Mouse (Mus musculus) liver, embryonic 14.5 days (tissue): ENCODE measurements around the gene Zscan5b. TPM values are rescaled to one million over a fixed set of nuclear protein-coding genes. Genes with fewer than 3 reads are reported as not detected.
A peak's percentile ranks its signal among the peaks of the same experiment; 100 is the strongest.

Source experiments
- ATAC-seq: fragments of 200-750 bp; cut with Nextera tagmentation; 2 replicates; pipeline ENCODE4 v1.8.0; 2017; ENCODE audit warnings: moderate number of reproducible peaks, mild to moderate bottlenecking, moderate library complexity; ENCODE audit not compliant: insufficient read depth
- DNase-seq, 3 experiments: peaks; one replicate each; pipeline ENCODE4 v3.0.0-alpha.2; 2012 to 2013; ENCODE audit warnings: low read depth in 3 of 3, low spot score in 3 of 3
- H3K27ac ChIP-seq: fragments of 300-500 bp; sonication (generic); 2 replicates; pipeline ENCODE4 v1.5.1; 2014; ENCODE audit warnings: moderate library complexity, mild to moderate bottlenecking, control low read depth, inconsistent platforms
- H3K27me3 ChIP-seq: fragments of 300-500 bp; sonication (generic); 2 replicates; pipeline ENCODE4 v1.6.1; 2014; ENCODE audit warnings: mild to moderate bottlenecking, low read length, moderate library complexity; ENCODE audit not compliant: control insufficient read depth, insufficient read depth
- H3K36me3 ChIP-seq: fragments of 300-500 bp; sonication (generic); replicated peaks from 2 replicates; pipeline ENCODE4 v1.6.1; 2014; ENCODE audit warnings: low read depth; ENCODE audit not compliant: control insufficient read depth, insufficient read depth
- H3K4me1 ChIP-seq, 2 experiments: fragments of 200-500 bp in 1 of 2; fragments of 300-500 bp in 1 of 2; sonication (generic) in 1 of 2; replicated peaks; 2 replicates each; pipeline ENCODE4 v1.6.1; 2012 to 2014; ENCODE audit warnings: antibody characterized with exemption in 1 of 2, inconsistent platforms in 1 of 2, low read length in 1 of 2; ENCODE audit not compliant: control insufficient read depth in 2 of 2, insufficient read depth in 2 of 2
- H3K4me2 ChIP-seq: fragments of 300-500 bp; sonication (generic); 2 replicates; pipeline ENCODE4 v1.6.1; 2014; ENCODE audit warnings: low read depth, mild to moderate bottlenecking, control low read depth, moderate library complexity
- H3K4me3 ChIP-seq, 2 experiments: fragments of 200-500 bp in 1 of 2; fragments of 300-500 bp in 1 of 2; sonication (generic) in 1 of 2; 2 replicates each; pipeline ENCODE4 v1.5.1; 2012 to 2014; ENCODE audit warnings: low read depth in 2 of 2, low read length in 2 of 2, mild to moderate bottlenecking in 2 of 2, control low read depth in 1 of 2, inconsistent platforms in 1 of 2, moderate library complexity in 1 of 2; ENCODE audit not compliant: insufficient read depth in 1 of 2
- H3K9ac ChIP-seq: fragments of 300-500 bp; sonication (generic); replicated peaks from 2 replicates; pipeline ENCODE4 v1.6.1; 2014; ENCODE audit warnings: mild to moderate bottlenecking, control low read depth, moderate library complexity
- H3K9me3 ChIP-seq: fragments of 300-500 bp; sonication (generic); 2 replicates; pipeline ENCODE4 v1.6.1; 2016; ENCODE audit warnings: low read length, mixed read lengths; ENCODE audit not compliant: control insufficient read depth
- CTCF ChIP-seq: IDR thresholded peaks from 2 replicates; pipeline ENCODE4 v1.5.1; 2016; ENCODE audit warnings: antibody characterized with exemption, low read depth, control low read depth
- EP300 ChIP-seq: IDR thresholded peaks from 2 replicates; pipeline ENCODE4 v1.6.1; 2016; ENCODE audit warnings: antibody characterized with exemption, low read depth
- WGBS: fragments of 180-500 bp; shearing (Covaris S2); extraction: QIAGEN DNeasy Blood & Tissue Kit; methylation state at CpG from one replicate; pipeline ENCODE4 v1.1.7; 2014; ENCODE audit not compliant: insufficient replicate concordance; 5-methylcytosine and 5-hydroxymethylcytosine counted together
- polyA plus RNA-seq, 2 experiments: library from polyadenylated mRNA; depleted of rRNA in 1 of 2; stranded (reverse) in 1 of 2; unstranded in 1 of 2; fragments of >200 nt; fragmentation: Nextera tagmentation in 1 of 2; extraction: Ambion mirVana in 1 of 2; gene quantifications; 2 replicates each; pipeline versions ENCODE4 v1.2.1 to v1.2.3; 2012 to 2014

Gene Zscan5b
- polyA plus RNA-seq, 2 experiments, result not detected

DNA sequence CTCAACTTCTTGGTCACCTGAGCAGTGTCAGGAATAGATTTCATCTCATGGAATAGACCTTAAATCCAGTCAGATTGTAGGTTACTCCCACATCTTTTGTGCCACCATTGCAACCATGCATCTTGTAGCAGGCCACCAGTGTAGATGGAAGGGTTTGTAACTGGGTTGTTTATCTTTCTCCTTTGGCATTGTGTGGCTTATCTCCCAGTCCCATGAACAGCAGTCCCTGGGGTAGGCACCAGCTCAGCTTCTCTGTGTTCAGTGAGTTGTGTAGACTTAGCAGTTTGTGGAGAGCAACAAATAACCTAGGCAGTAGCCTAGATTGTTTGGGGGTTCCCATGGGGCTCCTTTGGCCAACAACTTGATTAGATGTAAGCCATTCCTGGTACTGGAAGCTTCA lies 39.2 kb upstream of the Zscan5b start:
- DNase-seq, result no peak
- H3K4me2 ChIP-seq, result no peak overlapping the region
- no peaks in the 10 kb centered on the region for H3K9me3 ChIP-seq
- TF ChIP-seq CTCF (no peak), EP300 (no peak)
- no peak overlapping the region for H3K27ac ChIP-seq
- H3K9ac ChIP-seq, result no peak overlapping the region
- H3K36me3 ChIP-seq, result no peaks in the 10 kb centered on the region
- peak; percentile 43; the same call in 1 of the 2 replicates for ATAC-seq
- no peaks in the 10 kb centered on the region for H3K27me3 ChIP-seq
- no peak overlapping the region for H3K4me3 ChIP-seq
- H3K4me1 ChIP-seq, result 0 out of 4 replicates have a peak, but pooled peaks cover 0 to 4% of the 10 kb centered on the region in 2 experiments

DNA sequence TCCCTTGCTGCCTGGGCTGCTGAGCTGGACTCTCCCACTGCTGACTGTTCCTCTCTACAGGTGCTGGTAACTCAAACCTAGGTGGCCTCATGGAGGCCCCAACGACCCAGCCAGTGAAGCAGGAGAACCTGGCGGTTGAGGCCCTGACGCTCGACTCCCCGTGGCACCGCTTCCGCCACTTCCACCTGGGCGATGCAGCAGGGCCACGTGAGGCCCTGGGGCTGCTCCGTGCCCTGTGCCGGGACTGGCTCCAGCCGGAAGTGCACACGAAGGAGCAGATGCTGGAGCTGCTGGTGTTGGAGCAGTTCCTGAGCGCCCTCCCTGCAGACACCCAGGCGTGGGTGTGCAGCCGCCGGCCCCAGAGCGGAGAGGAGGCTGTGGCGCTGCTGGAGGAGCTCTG lies 38.3 kb upstream of the Zscan5b start:
- Histone ChIP-seq H3K9me3 (no peaks in the 10 kb centered on the region), H3K4me3 (no peak overlapping the region), H3K4me2 (no peak overlapping the region), H3K4me1 (0 out of 4 replicates have a peak, but pooled peaks cover 0 to 4% of the 10 kb centered on the region in 2 experiments), H3K9ac (no peak overlapping the region), H3K27me3 (no peaks in the 10 kb centered on the region), H3K36me3 (no peaks in the 10 kb centered on the region; the same call in 1 of the 2 replicates), H3K27ac (no peak overlapping the region)
- ATAC-seq (no peak), DNase-seq (no peak)
- TF ChIP-seq EP300, result no peak
- no peak for TF ChIP-seq CTCF
- 82% methylated on average over 19 of the region's 19 CpGs for WGBS

DNA sequence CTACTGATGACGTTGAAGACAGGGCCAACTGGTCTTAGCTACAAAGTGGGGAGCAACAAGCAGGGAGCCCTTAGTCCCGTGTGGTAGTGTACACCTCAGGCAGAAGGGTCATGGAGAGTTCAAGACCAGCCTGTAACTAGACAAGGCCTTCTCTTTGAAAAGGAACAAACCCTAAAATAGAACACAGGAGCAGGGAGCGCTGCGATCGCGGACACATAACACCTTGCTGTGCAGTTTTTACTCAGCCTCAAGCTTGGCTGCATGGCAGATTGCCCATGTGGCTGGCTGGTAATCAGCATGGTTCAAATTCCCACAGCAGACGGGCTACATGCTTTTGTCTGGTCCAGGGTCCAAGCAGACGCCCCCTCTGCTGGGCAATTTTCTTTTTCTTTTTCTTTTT lies 37.6 kb upstream of the Zscan5b start:
- DNase-seq (no peak), ATAC-seq (no peak)
- no peaks in the 10 kb centered on the region for H3K9me3 ChIP-seq
- H3K9ac ChIP-seq, result no peak overlapping the region
- H3K36me3 ChIP-seq, result no peaks in the 10 kb centered on the region; the same call in 1 of the 2 replicates
- H3K4me3 ChIP-seq, result no peak overlapping the region
- 0 out of 4 replicates have a peak, but pooled peaks cover 0 to 4% of the 10 kb centered on the region in 2 experiments for H3K4me1 ChIP-seq
- no peak overlapping the region for H3K4me2 ChIP-seq
- TF ChIP-seq EP300, result no peak
- no peak for TF ChIP-seq CTCF
- no peaks in the 10 kb centered on the region for H3K27me3 ChIP-seq
- no peak overlapping the region for H3K27ac ChIP-seq
- 69% methylated on average over 8 of the region's 8 CpGs for WGBS

DNA sequence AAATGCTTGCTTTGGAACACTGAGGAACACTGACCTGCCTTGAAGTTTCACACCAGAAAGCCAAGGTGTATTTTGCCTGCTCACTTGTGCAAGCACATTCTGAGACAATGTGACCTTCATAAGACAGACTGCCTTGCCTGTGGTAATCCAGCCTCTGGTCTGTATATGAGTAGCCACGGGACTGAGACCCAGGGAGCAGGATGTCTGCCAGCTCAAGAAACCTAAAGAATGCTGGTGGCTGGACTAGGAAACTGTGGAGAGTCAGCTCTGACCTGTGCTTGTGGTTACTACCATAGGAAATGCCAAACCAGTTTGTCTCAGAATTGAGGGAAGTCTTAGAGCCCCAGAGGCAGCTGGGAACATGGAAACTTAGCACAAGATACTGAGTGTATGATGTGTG lies 36.7 kb upstream of the Zscan5b start:
- H3K36me3 ChIP-seq, result no peaks in the 10 kb centered on the region; the same call in 1 of the 2 replicates
- no peak overlapping the region for H3K4me3 ChIP-seq
- no peak overlapping the region for H3K27ac ChIP-seq
- no peaks in the 10 kb centered on the region for H3K27me3 ChIP-seq
- H3K9me3 ChIP-seq, result no peaks in the 10 kb centered on the region
- ATAC-seq (no peak), DNase-seq (no peak)
- H3K4me1 ChIP-seq, result 0 out of 4 replicates have a peak, but pooled peaks cover 0 to 4% of the 10 kb centered on the region in 2 experiments
- no peak overlapping the region for H3K9ac ChIP-seq
- 57% methylated on average over 1 of the region's 1 CpGs for WGBS
- no peak for TF ChIP-seq EP300
- no peak for TF ChIP-seq CTCF
- no peak overlapping the region for H3K4me2 ChIP-seq

DNA sequence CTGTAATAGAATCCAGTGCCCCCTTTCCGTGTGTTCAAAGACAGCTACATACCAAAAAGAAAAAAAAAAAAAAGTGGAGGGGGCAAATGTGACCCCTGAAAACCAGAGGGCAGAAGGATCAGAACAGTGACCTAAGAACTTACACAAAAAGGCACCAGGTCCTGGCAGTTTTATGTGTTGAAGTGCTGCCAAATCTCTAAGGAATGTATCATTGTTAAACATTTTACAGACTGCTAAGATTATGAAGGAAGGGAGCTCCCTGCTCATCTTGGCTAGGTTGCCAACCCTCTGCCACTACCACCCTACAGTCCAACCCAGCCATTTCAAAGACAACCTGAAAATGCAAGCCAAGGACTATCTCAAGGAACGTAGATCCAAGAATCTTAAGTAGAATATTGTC lies 35.9 kb upstream of the Zscan5b start:
- ATAC-seq, result no peak
- H3K27ac ChIP-seq, result no peak overlapping the region
- H3K4me2 ChIP-seq, result no peak overlapping the region
- H3K36me3 ChIP-seq, result no peaks in the 10 kb centered on the region; the same call in 1 of the 2 replicates
- DNase-seq, result no peak
- no peaks in the 10 kb centered on the region for H3K27me3 ChIP-seq
- no peak overlapping the region for H3K9ac ChIP-seq
- no peak overlapping the region for H3K4me3 ChIP-seq
- H3K9me3 ChIP-seq, result no peaks in the 10 kb centered on the region
- 50% methylated on average over 2 of the region's 2 CpGs for WGBS
- 0 out of 4 replicates have a peak, but pooled peaks cover 0 to 4% of the 10 kb centered on the region in 2 experiments for H3K4me1 ChIP-seq
- TF ChIP-seq CTCF, result no peak
- TF ChIP-seq EP300, result no peak
